Mouse (Mus musculus) heart, postnatal 0 days (tissue): Measurements from ENCODE around the gene Bmp10. TPM values are rescaled to one million over a fixed set of nuclear protein-coding genes. Genes with fewer than 3 reads are reported as not detected.

Experiments used
- ATAC-seq: fragments of 200-750 bp; cut with Nextera tagmentation; 2 replicates; pipeline ENCODE4 v1.8.0; 2017; ENCODE audit warnings: low read depth, moderate number of reproducible peaks, moderate library complexity; ENCODE audit not compliant: insufficient read depth
- DNase-seq: peaks from one replicate; pipeline ENCODE4 v3.0.0-alpha.2; 2016; ENCODE audit warnings: low spot score
- H3K27ac ChIP-seq: fragments of 300-500 bp; sonication (generic); 2 replicates; pipeline ENCODE4 v1.5.1; 2014; ENCODE audit warnings: low read depth, mild to moderate bottlenecking
- H3K27me3 ChIP-seq: fragments of 300-500 bp; sonication (generic); 2 replicates; pipeline ENCODE4 v1.6.1; 2014; ENCODE audit warnings: low read length, mixed read lengths; ENCODE audit not compliant: control insufficient read depth, insufficient read depth
- H3K36me3 ChIP-seq: fragments of 300-500 bp; sonication (generic); replicated peaks from 2 replicates; pipeline ENCODE4 v1.6.1; 2014; ENCODE audit warnings: low read length, mixed read lengths; ENCODE audit not compliant: control insufficient read depth, insufficient read depth
- H3K4me1 ChIP-seq: fragments of 300-500 bp; sonication (generic); 2 replicates; pipeline ENCODE4 v1.6.1; 2014; ENCODE audit warnings: antibody characterized with exemption; ENCODE audit not compliant: control insufficient read depth, insufficient read depth
- H3K4me2 ChIP-seq: fragments of 300-500 bp; sonication (generic); 2 replicates; pipeline ENCODE4 v1.6.1; 2014; ENCODE audit warnings: low read depth, mild to moderate bottlenecking, low read length, moderate library complexity
- H3K4me3 ChIP-seq: fragments of 300-500 bp; sonication (generic); 2 replicates; pipeline ENCODE4 v1.5.1; 2014; ENCODE audit warnings: low read depth, low read length
- H3K9ac ChIP-seq: fragments of 300-500 bp; sonication (generic); replicated peaks from 2 replicates; pipeline ENCODE4 v1.6.1; 2014; ENCODE audit warnings: low read depth, low read length, mixed read lengths
- H3K9me3 ChIP-seq: fragments of 300-500 bp; sonication (generic); replicated peaks from 2 replicates; pipeline ENCODE4 v1.6.1; 2016; ENCODE audit warnings: low read length; ENCODE audit not compliant: control insufficient read depth
- CTCF ChIP-seq: IDR thresholded peaks from 2 replicates; pipeline ENCODE4 v1.5.1; 2016; ENCODE audit warnings: antibody characterized with exemption, control low read depth, low read depth
- EP300 ChIP-seq: IDR thresholded peaks from 2 replicates; pipeline ENCODE4 v1.6.1; 2016; ENCODE audit warnings: antibody characterized with exemption, low read depth
- WGBS: fragments of 180-500 bp; shearing (Covaris S2); extraction: QIAGEN DNeasy Blood & Tissue Kit; methylation state at CpG from one replicate; pipeline ENCODE4 v1.1.7; 2014; 5-methylcytosine and 5-hydroxymethylcytosine counted together
- polyA plus RNA-seq: library from polyadenylated mRNA; unstranded; fragments of >200 nt; fragmentation: Nextera tagmentation; extraction: Ambion mirVana; gene quantifications from 2 replicates; pipeline ENCODE4 v1.2.1, GENCODE M21; 2015
- total RNA-seq: library from RNA; depleted of rRNA; stranded (reverse); fragments of >200 nt; gene quantifications from 2 replicates; pipeline ENCODE4 v1.2.3, GENCODE M21; 2014; ENCODE audit warnings: low replicate concordance; rRNA removed

The Bmp10 gene
- total RNA-seq (30.0 and 106 TPM in 2 replicates), polyA plus RNA-seq (4.0 and 6.0 TPM in 2 replicates)

DNA sequence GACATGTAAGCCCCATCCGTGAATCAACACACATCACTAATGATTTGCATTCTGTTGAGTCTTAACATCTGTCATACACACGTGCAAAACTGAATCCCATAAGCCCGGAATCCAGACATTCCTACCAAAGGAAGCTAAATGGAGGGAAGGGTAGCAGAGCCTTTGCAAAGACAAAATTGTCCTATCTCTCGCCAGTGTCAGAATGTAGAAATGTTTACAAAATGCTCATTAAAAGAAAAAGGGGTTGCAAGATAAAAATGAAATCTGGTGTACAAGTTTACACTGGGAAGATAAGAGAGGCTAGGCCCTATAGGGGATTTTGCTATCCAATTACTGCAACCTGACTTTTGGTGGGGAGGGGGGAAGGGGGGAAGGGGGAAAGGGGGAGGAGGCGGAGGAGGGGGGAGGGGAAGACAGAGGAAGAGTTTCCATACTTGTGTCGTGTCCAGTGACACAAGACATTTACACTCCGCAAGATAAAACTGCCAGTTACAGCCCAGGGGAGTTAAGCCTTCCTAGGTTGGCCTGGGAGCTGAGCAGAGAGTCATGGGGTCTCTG is at the start of gene Bmp10:
Gene Bmp10, plus strand, starts transcription at position 508 of the 558 bp plus-strand sequence.
- DNase-seq (no peak), ATAC-seq (no peak)
- no peak within 1 kb of the TSS for H3K27ac ChIP-seq
- H3K4me3 ChIP-seq = peak within 1 kb of the TSS; percentile 10
- H3K9me3 ChIP-seq = no peaks in the 10 kb centered on the region
- H3K4me2 ChIP-seq = no peak within 1 kb of the TSS
- 48% methylated on average over 6 of the region's 7 CpGs for WGBS
- no peaks in the 10 kb centered on the region for H3K36me3 ChIP-seq
- TF ChIP-seq EP300 (no peak), CTCF (no peak)
- H3K27me3 ChIP-seq = peaks cover 70% of the 10 kb centered on the region
- H3K4me1 ChIP-seq = peaks cover 8% of the 10 kb centered on the region; the same call in 1 of the 2 replicates
- no peak within 1 kb of the TSS for H3K9ac ChIP-seq

DNA sequence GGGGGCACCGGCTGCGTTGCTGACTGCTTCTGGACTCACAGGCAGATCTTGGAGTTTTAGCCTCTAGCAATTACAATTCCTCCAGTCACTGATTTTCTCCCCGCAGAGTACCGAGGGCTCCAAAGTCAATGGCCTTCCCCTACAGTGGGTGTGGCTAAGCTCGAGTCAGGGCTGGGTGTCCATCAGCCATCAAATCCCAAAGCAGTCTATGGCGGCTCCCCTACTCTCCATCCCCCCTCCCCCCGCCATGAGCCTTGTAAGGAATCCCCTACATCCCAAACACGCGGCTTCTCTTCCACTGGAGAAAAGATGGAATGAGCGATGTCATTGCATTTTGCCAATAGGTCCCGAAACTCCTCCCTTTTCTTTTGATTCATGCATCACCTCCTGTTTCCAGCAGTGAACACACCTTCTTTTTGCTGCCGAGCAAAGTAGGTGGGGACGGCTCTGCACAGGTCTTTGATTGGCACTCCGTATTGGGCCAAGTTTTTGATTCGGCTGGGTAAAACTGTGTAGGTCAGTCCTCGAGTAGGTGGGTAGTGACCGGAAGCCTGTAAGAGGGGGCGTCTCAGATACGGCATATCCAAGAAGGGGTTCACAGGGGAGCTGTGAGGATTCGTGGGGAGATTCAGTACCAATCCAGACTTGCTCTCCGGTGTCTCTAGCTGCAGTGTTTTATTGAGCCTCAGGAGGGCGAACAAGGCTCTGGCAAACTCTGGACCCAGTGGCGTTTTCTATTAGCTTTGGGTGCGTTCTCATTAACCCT is 44.7 kb upstream of the Bmp10 start:
- no peak overlapping the region for H3K9ac ChIP-seq
- H3K27ac ChIP-seq = no peak overlapping the region
- H3K4me2 ChIP-seq = peak overlapping the region; percentile 49
- no peaks in the 10 kb centered on the region for H3K36me3 ChIP-seq
- TF ChIP-seq EP300 (no peak), CTCF (peak; percentile 46)
- H3K4me3 ChIP-seq = peak overlapping the region; percentile 18
- 0 out of 2 replicates have a peak, but pooled peaks have one; percentile 18 for ATAC-seq
- peaks cover 60% of the 10 kb centered on the region for H3K27me3 ChIP-seq
- H3K9me3 ChIP-seq = no peaks in the 10 kb centered on the region
- 10% methylated on average over 24 of the region's 24 CpGs for WGBS
- no peaks in the 10 kb centered on the region for H3K4me1 ChIP-seq
- DNase-seq = peak; percentile 41

DNA sequence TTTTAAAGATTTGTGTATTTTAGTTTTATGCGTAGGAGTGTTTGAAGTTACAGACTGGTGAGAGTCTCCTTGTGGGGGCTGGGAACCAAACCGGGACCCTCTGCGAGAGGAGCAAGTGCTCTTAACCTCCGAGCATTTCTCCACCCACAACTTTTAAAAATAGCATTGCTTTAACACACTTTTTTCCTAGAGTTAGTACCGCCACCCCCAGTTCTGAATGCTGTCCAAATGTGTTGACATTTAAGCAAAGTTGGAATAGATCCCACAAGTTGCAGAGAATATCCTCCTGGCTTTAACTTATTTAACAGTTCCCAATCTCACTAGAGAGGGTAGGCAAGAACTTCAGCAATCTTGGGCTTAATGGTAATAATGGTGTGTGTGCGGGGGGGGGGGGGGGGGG is 44.0 kb upstream of the Bmp10 start:
- Histone ChIP-seq H3K4me3 (0 out of 2 replicates have a peak overlapping the region, but pooled peaks have one; percentile 18), H3K9ac (no peak overlapping the region), H3K36me3 (no peaks in the 10 kb centered on the region), H3K4me1 (no peaks in the 10 kb centered on the region), H3K4me2 (peak overlapping the region; percentile 49), H3K27ac (no peak overlapping the region), H3K9me3 (no peaks in the 10 kb centered on the region), H3K27me3 (peaks cover 60% of the 10 kb centered on the region)
- TF ChIP-seq CTCF (no peak), EP300 (no peak)
- no peak for DNase-seq
- WGBS = 21% methylated on average over 5 of the region's 6 CpGs
- no peak for ATAC-seq

DNA sequence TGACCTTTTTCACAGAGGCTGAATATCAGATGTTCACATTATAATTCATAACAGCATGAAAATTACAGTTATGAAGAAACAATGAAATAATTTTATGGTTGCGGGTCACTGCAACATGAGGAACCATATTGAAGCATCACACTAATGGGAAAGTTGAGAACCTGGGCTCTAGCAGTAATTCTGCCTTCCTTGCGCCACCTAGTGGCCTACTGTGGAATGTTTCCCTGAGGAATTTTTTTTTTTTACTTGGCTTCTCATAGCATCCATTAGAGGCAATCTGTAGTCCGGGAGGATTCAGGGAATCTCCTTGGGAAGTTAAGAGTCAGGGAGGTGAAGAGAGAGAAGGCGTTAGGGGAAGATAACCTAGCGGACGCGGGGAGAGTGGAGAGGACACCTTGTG is 42.6 kb upstream of the Bmp10 start:
- no peaks in the 10 kb centered on the region for H3K4me1 ChIP-seq
- H3K36me3 ChIP-seq = no peaks in the 10 kb centered on the region
- peaks cover 67% of the 10 kb centered on the region for H3K27me3 ChIP-seq
- H3K27ac ChIP-seq = no peak overlapping the region
- H3K4me2 ChIP-seq = no peak overlapping the region
- H3K9ac ChIP-seq = no peak overlapping the region
- H3K9me3 ChIP-seq = no peaks in the 10 kb centered on the region
- WGBS = 7% methylated on average over 7 of the region's 7 CpGs
- ATAC-seq (peak; percentile 40; the same call in 1 of the 2 replicates), DNase-seq (peak; percentile 69)
- no peak overlapping the region for H3K4me3 ChIP-seq
- TF ChIP-seq EP300 (no peak), CTCF (peak; percentile 87)

DNA sequence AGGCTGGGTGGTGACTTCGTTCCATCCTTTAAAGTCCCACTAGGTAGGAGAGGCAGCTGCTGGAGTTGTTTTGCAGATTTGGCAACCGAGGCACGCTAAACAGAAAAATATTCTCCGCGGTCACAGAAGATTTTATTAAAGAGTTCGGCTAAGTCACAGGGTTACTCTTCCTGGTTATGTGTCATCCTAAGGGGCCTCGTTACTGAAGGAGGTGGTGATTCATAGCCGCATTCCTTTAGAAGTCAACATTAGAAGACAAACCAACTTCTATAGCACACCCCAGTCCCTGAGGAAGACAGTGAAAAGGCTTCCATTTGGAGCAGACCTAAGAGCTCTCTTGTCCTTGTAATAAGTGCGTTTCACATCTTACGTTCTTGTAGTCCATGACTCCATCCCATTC is 42.1 kb upstream of the Bmp10 start:
- Histone ChIP-seq H3K4me1 (no peaks in the 10 kb centered on the region), H3K36me3 (no peaks in the 10 kb centered on the region), H3K27ac (no peak overlapping the region), H3K4me2 (no peak overlapping the region), H3K4me3 (no peak overlapping the region), H3K27me3 (peaks cover 63% of the 10 kb centered on the region), H3K9me3 (no peaks in the 10 kb centered on the region), H3K9ac (no peak overlapping the region)
- no peak for TF ChIP-seq CTCF
- no peak for TF ChIP-seq EP300
- ATAC-seq (no peak), DNase-seq (no peak)
- whole genome bisulfite sequencing = 75% methylated on average over 10 of the region's 10 CpGs
